Mouse (Mus musculus) ZHBTc4 (cell line): ENCODE measurements around the gene Utp4.
"Not testable (repeated sequence)": the region's sequence is repeated elsewhere in the genome, so short reads cannot be mapped to it uniquely, and the experiment has no call there.

Source experiments
- DNase-seq: peaks from one replicate; pipeline ENCODE4 v3.0.0-alpha.2; 2011; ENCODE audit warnings: low read depth, low spot score

The Utp4 gene

GRCm38 (mm10) chr8:106905727-106906480 lies 12.5 kb downstream of the Utp4 start:
- DNase-seq, result no peak

- DNase-seq, result no peak
Measured at GRCm38 (mm10) chr8:106906635-106907034, 13.2 kb downstream of the Utp4 start.

GRCm38 (mm10) chr8:106907450-106907849 lies 14.0 kb downstream of the Utp4 start:
- peak; percentile 67 for DNase-seq

- DNase-seq, result no peak
Measured at GRCm38 (mm10) chr8:106908291-106908690, 14.9 kb downstream of the Utp4 start.

- DNase-seq, result no peak
Measured at GRCm38 (mm10) chr8:106913631-106914030, 20.2 kb downstream of the Utp4 start.

GRCm38 (mm10) chr8:106919721-106920394 lies 26.4 kb downstream of the Utp4 start:
- DNase-seq, result no peak

GRCm38 (mm10) chr8:106920395-106920741 lies 26.9 kb downstream of the Utp4 start:
- peak; percentile 66 for DNase-seq

- DNase-seq, result no peak
Measured at GRCm38 (mm10) chr8:106924057-106924456, 30.6 kb downstream of the Utp4 start.

- DNase-seq, result peak; percentile 35
Measured at GRCm38 (mm10) chr8:106924904-106925349, 31.5 kb downstream of the Utp4 start.

GRCm38 (mm10) chr8:106925446-106925845 lies 32.0 kb downstream of the Utp4 start:
- no peak for DNase-seq

GRCm38 (mm10) chr8:106927247-106927646 lies 33.8 kb downstream of the Utp4 start:
- peak; percentile 89 for DNase-seq

- DNase-seq, result not testable (repeated sequence)
Measured at GRCm38 (mm10) chr8:106928182-106928581, 34.7 kb downstream of the Utp4 start.

- DNase-seq, result peak; percentile 81
Measured at GRCm38 (mm10) chr8:106929155-106929913, 35.9 kb downstream of the Utp4 start.

GRCm38 (mm10) chr8:106929921-106930320 lies 36.5 kb downstream of the Utp4 start:
- DNase-seq, result peak; percentile 23

- peak; percentile 68 for DNase-seq
Measured at GRCm38 (mm10) chr8:106932376-106933065, 39.1 kb downstream of the Utp4 start.

GRCm38 (mm10) chr8:106933506-106934143 lies 40.2 kb downstream of the Utp4 start:
- DNase-seq, result no peak

GRCm38 (mm10) chr8:106934226-106934977 lies 41.0 kb downstream of the Utp4 start:
- peak; percentile 54 for DNase-seq

- peak; percentile 98 for DNase-seq
Measured at GRCm38 (mm10) chr8:106935324-106935869, 42.0 kb downstream of the Utp4 start, which contains the start of gene Sntb2. Gene Sntb2, plus strand, starts transcription at chr8:106935750.

- DNase-seq, result peak; percentile 62
Measured at GRCm38 (mm10) chr8:106935899-106936477, 42.6 kb downstream of the Utp4 start.
